Mouse (Mus musculus) limb, embryonic 10.5 days (tissue): ENCODE data around the gene Gm11554. TPM values are rescaled to one million over a fixed set of nuclear protein-coding genes. Genes with fewer than 3 reads are reported as not detected.

Experiments used
- DNase-seq: peaks from one replicate; pipeline ENCODE4 v3.0.0-alpha.2; 2017; ENCODE audit warnings: low spot score
- H3K27ac ChIP-seq: fragments of 300-500 bp; sonication (generic); 2 replicates; pipeline ENCODE4 v1.5.1; 2016; ENCODE audit warnings: mild to moderate bottlenecking
- H3K27me3 ChIP-seq: fragments of 300-500 bp; sonication (generic); 2 replicates; pipeline ENCODE4 v1.6.1; 2016; ENCODE audit warnings: low read depth, mild to moderate bottlenecking; ENCODE audit not compliant: poor library complexity, severe bottlenecking
- H3K36me3 ChIP-seq: fragments of 300-500 bp; sonication (generic); 2 replicates; pipeline ENCODE4 v1.6.1; 2016; ENCODE audit warnings: mild to moderate bottlenecking, moderate library complexity
- H3K4me1 ChIP-seq: fragments of 300-500 bp; sonication (generic); 2 replicates; pipeline ENCODE4 v1.6.1; 2016
- H3K4me3 ChIP-seq: fragments of 300-500 bp; sonication (generic); 2 replicates; pipeline ENCODE4 v1.5.1; 2016; ENCODE audit warnings: mild to moderate bottlenecking, moderate library complexity
- H3K9me3 ChIP-seq: fragments of 300-500 bp; sonication (generic); replicated peaks from 2 replicates; pipeline ENCODE4 v1.6.1; 2016; ENCODE audit warnings: mild to moderate bottlenecking
- WGBS: fragments of 180-500 bp; shearing (Covaris S2); methylation state at CpG from one replicate; pipeline ENCODE4 v1.1.7; 2016; 5-methylcytosine and 5-hydroxymethylcytosine counted together
- polyA plus RNA-seq: library from polyadenylated mRNA; unstranded; fragments of >200 nt; fragmentation: Nextera tagmentation; extraction: Ambion mirVana; gene quantifications from 2 replicates; pipeline ENCODE4 v1.2.1, GENCODE M21; 2016

The Gm11554 gene
- polyA plus RNA-seq, 1 experiment from 2014 or later = not detected

- DNase-seq = no peak
- Histone ChIP-seq H3K27me3 (no peaks in the 10 kb centered on the region), H3K36me3 (no peaks in the 10 kb centered on the region), H3K4me1 (no peaks in the 10 kb centered on the region), H3K9me3 (no peaks in the 10 kb centered on the region), H3K27ac (no peak overlapping the region), H3K4me3 (no peak overlapping the region)
- WGBS = 87% methylated on average over 1 of the region's 1 CpGs
These were observed 45.4 kb downstream of the Gm11554 start for GRCm38 (mm10) chr11:99758877-99759276.

Other genes with a start within 250 kb of the Gm11554 start
- not detected in 2 replicates for gene Krtap3-2, start 247.6 kb downstream of the Gm11554 start, polyA plus RNA-seq
- gene Gm11939, start 245.0 kb downstream of the Gm11554 start, polyA plus RNA-seq = not detected in 2 replicates
- not detected in 2 replicates for gene Krtap3-1, start 237.8 kb downstream of the Gm11554 start, polyA plus RNA-seq
- not detected in 2 replicates for gene Krtap1-5, start 223.4 kb downstream of the Gm11554 start, polyA plus RNA-seq
- not detected in 2 replicates for gene Krtap1-4, start 220.8 kb downstream of the Gm11554 start, polyA plus RNA-seq
- gene Krtap1-3, start 213.1 kb downstream of the Gm11554 start, polyA plus RNA-seq = not detected in 2 replicates
- not detected in 2 replicates for gene Krtap9-3, start 206.3 kb downstream of the Gm11554 start, polyA plus RNA-seq
- gene Gm11938, start 201.1 kb downstream of the Gm11554 start, polyA plus RNA-seq = not detected in 2 replicates
- gene Gm11937, start 194.3 kb downstream of the Gm11554 start, polyA plus RNA-seq = not detected in 2 replicates
- not detected in 2 replicates for gene Krtap2-4, start 189.6 kb downstream of the Gm11554 start, polyA plus RNA-seq
- not detected in 2 replicates for gene Gm11562, start 184.0 kb downstream of the Gm11554 start, polyA plus RNA-seq
- gene Krtap4-1, start 176.2 kb downstream of the Gm11554 start, polyA plus RNA-seq = not detected in 2 replicates
- not detected in 2 replicates for gene Krtap4-2, start 169.4 kb downstream of the Gm11554 start, polyA plus RNA-seq
- gene Krtap4-7, start 160.4 kb downstream of the Gm11554 start, polyA plus RNA-seq = not detected in 2 replicates
- not detected in 2 replicates for gene Gm11555, start 154.2 kb downstream of the Gm11554 start, polyA plus RNA-seq
- not detected in 2 replicates for gene Gm11563, start 145.5 kb downstream of the Gm11554 start, polyA plus RNA-seq
- gene Krtap4-6, start 138.5 kb downstream of the Gm11554 start, polyA plus RNA-seq = not detected in 2 replicates
- not detected in 2 replicates for gene Gm14190, start 113.7 kb downstream of the Gm11554 start, polyA plus RNA-seq
- not detected in 2 replicates for gene Gm14180, start 70.2 kb downstream of the Gm11554 start, polyA plus RNA-seq
- not detected in 2 replicates for gene Gm11595, start 31.5 kb downstream of the Gm11554 start, polyA plus RNA-seq
- gene Krtap4-8, start 23.7 kb downstream of the Gm11554 start, polyA plus RNA-seq = not detected in 2 replicates
- gene Krtap4-9, start 19.2 kb downstream of the Gm11554 start, polyA plus RNA-seq = not detected in 2 replicates
- not detected in 2 replicates for gene Gm11596, start 11.0 kb downstream of the Gm11554 start, polyA plus RNA-seq
- not detected in 2 replicates for gene Gm11569, start 5.5 kb downstream of the Gm11554 start, polyA plus RNA-seq
- gene Krtap4-13, start 5.4 kb upstream of the Gm11554 start, polyA plus RNA-seq = not detected in 2 replicates
- not detected in 2 replicates for gene Gm11564, start 11.2 kb upstream of the Gm11554 start, polyA plus RNA-seq
- gene 2300003K06Rik, start 33.6 kb upstream of the Gm11554 start, polyA plus RNA-seq = not detected in 2 replicates
- gene Krtap4-16, start 47.2 kb upstream of the Gm11554 start, polyA plus RNA-seq = not detected in 2 replicates
- not detected in 2 replicates for gene Gm11568, start 53.5 kb upstream of the Gm11554 start, polyA plus RNA-seq
- not detected in 2 replicates for gene Gm11559, start 60.0 kb upstream of the Gm11554 start, polyA plus RNA-seq
- gene Krtap9-1, start 68.9 kb upstream of the Gm11554 start, polyA plus RNA-seq = not detected in 2 replicates
- not detected in 2 replicates for gene Gm11567, start 74.7 kb upstream of the Gm11554 start, polyA plus RNA-seq
- not detected in 2 replicates for gene Krtap31-1, start 103.5 kb upstream of the Gm11554 start, polyA plus RNA-seq
- not detected in 2 replicates for gene Gm11565, start 110.3 kb upstream of the Gm11554 start, polyA plus RNA-seq
- gene Krtap31-2, start 131.8 kb upstream of the Gm11554 start, polyA plus RNA-seq = not detected in 2 replicates
- not detected in 2 replicates for gene Krtap9-5, start 144.0 kb upstream of the Gm11554 start, polyA plus RNA-seq
- not detected in 2 replicates for gene Krtap29-1, start 174.6 kb upstream of the Gm11554 start, polyA plus RNA-seq
- gene Krtap16-1, start 182.2 kb upstream of the Gm11554 start, polyA plus RNA-seq = not detected in 2 replicates
- 0.68 and 0.90 TPM in 2 replicates for gene Krtap17-1, start 189.5 kb upstream of the Gm11554 start, polyA plus RNA-seq
- not detected in 2 replicates for gene Krt33a, start 211.8 kb upstream of the Gm11554 start, polyA plus RNA-seq
- not detected in 2 replicates for gene Krt33b, start 225.4 kb upstream of the Gm11554 start, polyA plus RNA-seq
- gene Krt34, start 237.1 kb upstream of the Gm11554 start, polyA plus RNA-seq = not detected in 2 replicates
- gene Krt31, start 246.1 kb upstream of the Gm11554 start, polyA plus RNA-seq = not detected in 2 replicates